Mouse (Mus musculus) testis, adult 2 months (tissue): ENCODE data around the gene Erp44. TPM values are rescaled to one million over a fixed set of nuclear protein-coding genes. Genes with fewer than 3 reads are reported as not detected.

ENCODE experiments used
- H3K27ac ChIP-seq: fragments of 200-500 bp; 2 replicates; pipeline ENCODE4 v1.5.1; 2012; ENCODE audit warnings: low read depth, low read length; ENCODE audit not compliant: control insufficient read depth, insufficient read depth
- H3K27me3 ChIP-seq: fragments of 200-500 bp; 2 replicates; pipeline ENCODE4 v1.6.1; 2012; ENCODE audit warnings: mild to moderate bottlenecking, low read length, moderate library complexity; ENCODE audit not compliant: control insufficient read depth, insufficient read depth
- H3K36me3 ChIP-seq: fragments of 200-500 bp; 2 replicates; pipeline ENCODE4 v1.6.1; 2012; ENCODE audit warnings: mild to moderate bottlenecking, low read length; ENCODE audit not compliant: control insufficient read depth, insufficient read depth
- H3K4me1 ChIP-seq: fragments of 200-500 bp; 2 replicates; pipeline ENCODE4 v1.6.1; 2012; ENCODE audit warnings: low read length; ENCODE audit not compliant: control insufficient read depth, insufficient read depth
- H3K4me3 ChIP-seq: fragments of 200-500 bp; 2 replicates; pipeline ENCODE4 v1.5.1; 2012; ENCODE audit warnings: low read depth, mild to moderate bottlenecking, low read length, moderate library complexity, mixed read lengths; ENCODE audit not compliant: control insufficient read depth
- CTCF ChIP-seq: fragments of 200-500 bp; IDR thresholded peaks from 2 replicates; pipeline ENCODE4 v1.5.1; 2012; ENCODE audit warnings: low read depth, mild to moderate bottlenecking, inconsistent platforms, low read length, moderate library complexity; ENCODE audit not compliant: control insufficient read depth, insufficient read depth, insufficient replicate concordance
- POLR2A ChIP-seq: fragments of 200-500 bp; IDR thresholded peaks from 2 replicates; pipeline ENCODE4 v1.6.1; 2012; ENCODE audit warnings: low read depth, mild to moderate bottlenecking, inconsistent platforms, low read length, moderate library complexity; ENCODE audit not compliant: control insufficient read depth
- polyA plus RNA-seq: library from polyadenylated mRNA; depleted of rRNA; stranded (reverse); fragments of >200 nt; gene quantifications from 2 replicates; pipeline ENCODE4 v1.2.3, GENCODE M21; 2012

The Erp44 gene
- polyA plus RNA-seq, 1 experiment: 14.8 TPM

- H3K4me3 ChIP-seq: no peak overlapping the region
- no peaks in the 10 kb centered on the region for H3K4me1 ChIP-seq
- H3K36me3 ChIP-seq: no peaks in the 10 kb centered on the region
- no peak for TF ChIP-seq CTCF
- H3K27ac ChIP-seq: no peak overlapping the region
- no peaks in the 10 kb centered on the region for H3K27me3 ChIP-seq
Measured at GRCm38 (mm10) chr4:48182115-48182806, 97.1 kb downstream of the Erp44 start.

- Histone ChIP-seq H3K27ac (no peak overlapping the region), H3K36me3 (no peaks in the 10 kb centered on the region), H3K27me3 (no peaks in the 10 kb centered on the region), H3K4me3 (no peak overlapping the region), H3K4me1 (no peaks in the 10 kb centered on the region)
- TF ChIP-seq CTCF: no peak
Measured at GRCm38 (mm10) chr4:48181366-48181765, 98.0 kb downstream of the Erp44 start.

- H3K27ac ChIP-seq: no peak overlapping the region
- no peaks in the 10 kb centered on the region for H3K27me3 ChIP-seq
- no peaks in the 10 kb centered on the region for H3K36me3 ChIP-seq
- no peak for TF ChIP-seq CTCF
- TF ChIP-seq POLR2A: no peak
- no peak overlapping the region for H3K4me3 ChIP-seq
- H3K4me1 ChIP-seq: no peaks in the 10 kb centered on the region
Measured at GRCm38 (mm10) chr4:48180922-48181321, 98.4 kb downstream of the Erp44 start.

GRCm38 (mm10) chr4:48175666-48176065 is 103.7 kb downstream of the Erp44 start:
- Histone ChIP-seq H3K27ac (no peak overlapping the region), H3K4me3 (no peak overlapping the region), H3K27me3 (no peaks in the 10 kb centered on the region), H3K36me3 (no peaks in the 10 kb centered on the region), H3K4me1 (no peaks in the 10 kb centered on the region)
- TF ChIP-seq POLR2A (no peak), CTCF (no peak)

- TF ChIP-seq POLR2A (no peak), CTCF (no peak)
- H3K27ac ChIP-seq: no peak overlapping the region
- peaks cover 1% of the 10 kb centered on the region for H3K36me3 ChIP-seq
- H3K27me3 ChIP-seq: no peaks in the 10 kb centered on the region
- no peaks in the 10 kb centered on the region for H3K4me1 ChIP-seq
- H3K4me3 ChIP-seq: no peak overlapping the region
Measured at GRCm38 (mm10) chr4:48163851-48164250, 115.5 kb downstream of the Erp44 start.

GRCm38 (mm10) chr4:48160386-48160785 is 119.0 kb downstream of the Erp44 start:
- Histone ChIP-seq H3K27me3 (no peaks in the 10 kb centered on the region), H3K27ac (no peak overlapping the region), H3K4me3 (no peak overlapping the region), H3K36me3 (no peaks in the 10 kb centered on the region; the same call in 1 of the 2 replicates), H3K4me1 (no peaks in the 10 kb centered on the region)
- no peak for TF ChIP-seq POLR2A
- no peak for TF ChIP-seq CTCF

GRCm38 (mm10) chr4:48155864-48156263 is 123.5 kb downstream of the Erp44 start:
- H3K4me1 ChIP-seq: no peaks in the 10 kb centered on the region
- H3K27me3 ChIP-seq: no peaks in the 10 kb centered on the region
- no peak overlapping the region for H3K4me3 ChIP-seq
- TF ChIP-seq CTCF: no peak
- no peaks in the 10 kb centered on the region for H3K36me3 ChIP-seq
- no peak overlapping the region for H3K27ac ChIP-seq

GRCm38 (mm10) chr4:48153229-48153628 is 126.1 kb downstream of the Erp44 start:
- H3K4me1 ChIP-seq: no peaks in the 10 kb centered on the region
- no peak for TF ChIP-seq POLR2A
- H3K27ac ChIP-seq: no peak overlapping the region
- no peaks in the 10 kb centered on the region for H3K36me3 ChIP-seq
- no peaks in the 10 kb centered on the region for H3K27me3 ChIP-seq
- H3K4me3 ChIP-seq: no peak overlapping the region
